Mouse (Mus musculus): Measurements from ENCODE around the gene Frs3.
"Not testable (repeated sequence)": the region's sequence is repeated elsewhere in the genome, so short reads cannot be mapped to it uniquely, and the experiment has no call there.

Gene Frs3

GRCm38 (mm10) chr17:47688608-47689575 is at the start of gene Frs3:
Gene Frs3 (plus strand): TSS chr17:47689030.
- peak; percentile 33 to 49 for DNase-seq (ENCODE audit: low spot score in 2 of 2)

GRCm38 (mm10) chr17:47642992-47643391 is 45.8 kb upstream of the Frs3 start:
- no peak for DNase-seq (ENCODE audit: low spot score in 2 of 2)

- peak; percentile 33 to 57 for DNase-seq (ENCODE audit: low spot score in 2 of 2)
Observed at GRCm38 (mm10) chr17:47646683-47647082, 42.1 kb upstream of the Frs3 start.

- DNase-seq (ENCODE audit: low spot score in 2 of 2), result no peak
Observed at GRCm38 (mm10) chr17:47648966-47649365, 39.9 kb upstream of the Frs3 start.

GRCm38 (mm10) chr17:47651953-47652352 is 36.9 kb upstream of the Frs3 start:
- DNase-seq (ENCODE audit: low spot score in 2 of 2), result no peak

GRCm38 (mm10) chr17:47654346-47654745 is 34.5 kb upstream of the Frs3 start:
- not testable (repeated sequence) for DNase-seq (ENCODE audit: low spot score in 2 of 2)

GRCm38 (mm10) chr17:47655697-47656096 is 33.1 kb upstream of the Frs3 start:
- DNase-seq (ENCODE audit: low spot score in 2 of 2), result no peak

GRCm38 (mm10) chr17:47657901-47658300 is 30.9 kb upstream of the Frs3 start:
- no peak for DNase-seq (ENCODE audit: low spot score in 2 of 2)

- DNase-seq (ENCODE audit: low spot score in 2 of 2), result no peak
Observed at GRCm38 (mm10) chr17:47658741-47659243, 30.0 kb upstream of the Frs3 start.

GRCm38 (mm10) chr17:47663009-47663713 is 25.7 kb upstream of the Frs3 start:
- no peak for DNase-seq (ENCODE audit: low spot score in 2 of 2)

GRCm38 (mm10) chr17:47664474-47664873 is 24.4 kb upstream of the Frs3 start:
- DNase-seq (ENCODE audit: low spot score in 2 of 2), result no peak

- no peak for DNase-seq (ENCODE audit: low spot score in 2 of 2)
Observed at GRCm38 (mm10) chr17:47669166-47669565, 19.7 kb upstream of the Frs3 start.

- DNase-seq (ENCODE audit: low spot score in 2 of 2), result no peak
Observed at GRCm38 (mm10) chr17:47671988-47672310, 16.9 kb upstream of the Frs3 start.

- no peak for DNase-seq (ENCODE audit: low spot score in 2 of 2)
Observed at GRCm38 (mm10) chr17:47672311-47673111, 16.3 kb upstream of the Frs3 start.

- peak in 1 of 2 experiments; percentile 47 for DNase-seq (ENCODE audit: low spot score in 2 of 2)
Observed at GRCm38 (mm10) chr17:47676581-47676980, 12.2 kb upstream of the Frs3 start.

- DNase-seq (ENCODE audit: low spot score in 2 of 2), result no peak
Observed at GRCm38 (mm10) chr17:47678238-47678637, 10.6 kb upstream of the Frs3 start.

GRCm38 (mm10) chr17:47678702-47679101 is 10.1 kb upstream of the Frs3 start:
- DNase-seq (ENCODE audit: low spot score in 2 of 2), result no peak

GRCm38 (mm10) chr17:47682836-47683235 is 6.0 kb upstream of the Frs3 start:
- no peak for DNase-seq (ENCODE audit: low spot score in 2 of 2)

- peak; percentile 80 to 88 for DNase-seq (ENCODE audit: low spot score in 2 of 2)
Observed at GRCm38 (mm10) chr17:47687409-47688343, 1.2 kb upstream of the Frs3 start.

GRCm38 (mm10) chr17:47688344-47688607 is 554 bp upstream of the Frs3 start, which contains the start of gene Tomm6:
Gene Tomm6 (minus strand): TSS chr17:47688386.
- DNase-seq (ENCODE audit: low spot score in 2 of 2), result no peak

- no peak for DNase-seq (ENCODE audit: low spot score in 2 of 2)
Observed at GRCm38 (mm10) chr17:47689894-47690293, 1.1 kb downstream of the Frs3 start.
